Mouse (Mus musculus): ENCODE measurements at regions not wholly inside any gene's neighbourhood (a gene's known extent, or its start where the extent isn't known, plus 50 kb on each side); places are given as distances from the start of the nearest gene placed in this dataset.

GRCm38 (mm10) chr1:92733732-92734131, 85.1 kb upstream of the Otos start:
- ATAC-seq (replicated peaks; ENCODE audit: low FRiP score, poor library complexity, severe bottlenecking), result no peak

GRCm38 (mm10) chr1:92731353-92732282, 83.0 kb upstream of the Otos start:
- ATAC-seq (replicated peaks; ENCODE audit: low FRiP score, poor library complexity, severe bottlenecking), result no peak

GRCm38 (mm10) chr1:92730576-92730975, 81.9 kb upstream of the Otos start:
- no peak for ATAC-seq (replicated peaks; ENCODE audit: low FRiP score, poor library complexity, severe bottlenecking)

- ATAC-seq (replicated peaks; ENCODE audit: low FRiP score, poor library complexity, severe bottlenecking), result no peak
Observed at GRCm38 (mm10) chr1:92727961-92728360, 79.3 kb upstream of the Otos start.

GRCm38 (mm10) chr1:92727371-92727770, 78.7 kb upstream of the Otos start:
- ATAC-seq (replicated peaks; ENCODE audit: low FRiP score, poor library complexity, severe bottlenecking), result no peak

GRCm38 (mm10) chr1:92726341-92726740, 77.7 kb upstream of the Otos start:
- no peak for ATAC-seq (replicated peaks; ENCODE audit: low FRiP score, poor library complexity, severe bottlenecking)

- ATAC-seq (replicated peaks; ENCODE audit: low FRiP score, poor library complexity, severe bottlenecking), result no peak
Observed at GRCm38 (mm10) chr1:92724135-92724534, 75.5 kb upstream of the Otos start.

GRCm38 (mm10) chr1:92720567-92720966, 71.9 kb upstream of the Otos start:
- no peak for ATAC-seq (replicated peaks; ENCODE audit: low FRiP score, poor library complexity, severe bottlenecking)

GRCm38 (mm10) chr1:92719864-92720263, 71.2 kb upstream of the Otos start:
- ATAC-seq (replicated peaks; ENCODE audit: low FRiP score, poor library complexity, severe bottlenecking), result no peak

GRCm38 (mm10) chr1:92718108-92718507, 69.5 kb upstream of the Otos start:
- ATAC-seq (replicated peaks; ENCODE audit: low FRiP score, poor library complexity, severe bottlenecking), result no peak

- no peak for ATAC-seq (replicated peaks; ENCODE audit: low FRiP score, poor library complexity, severe bottlenecking)
Observed at GRCm38 (mm10) chr1:92714725-92715324, 66.2 kb upstream of the Otos start.

- ATAC-seq (replicated peaks; ENCODE audit: low FRiP score, poor library complexity, severe bottlenecking), result no peak
Observed at GRCm38 (mm10) chr1:92712366-92712765, 63.7 kb upstream of the Otos start.

- no peak for ATAC-seq (replicated peaks; ENCODE audit: low FRiP score, poor library complexity, severe bottlenecking)
Observed at GRCm38 (mm10) chr1:92710321-92710839, 61.7 kb upstream of the Otos start.

- ATAC-seq (replicated peaks; ENCODE audit: low FRiP score, poor library complexity, severe bottlenecking), result no peak
Observed at GRCm38 (mm10) chr1:92709190-92709850, 60.7 kb upstream of the Otos start.

- no peak for ATAC-seq (replicated peaks; ENCODE audit: low FRiP score, poor library complexity, severe bottlenecking)
Observed at GRCm38 (mm10) chr1:92707917-92708897, 59.6 kb upstream of the Otos start.

- no peak for ATAC-seq (replicated peaks; ENCODE audit: low FRiP score, poor library complexity, severe bottlenecking)
Observed at GRCm38 (mm10) chr1:92707441-92707840, 58.8 kb upstream of the Otos start.

GRCm38 (mm10) chr1:92703903-92704302, 55.3 kb upstream of the Otos start:
- ATAC-seq (replicated peaks; ENCODE audit: low FRiP score, poor library complexity, severe bottlenecking), result no peak

GRCm38 (mm10) chr1:92703270-92703669, 54.6 kb upstream of the Otos start:
- no peak for ATAC-seq (replicated peaks; ENCODE audit: low FRiP score, poor library complexity, severe bottlenecking)

GRCm38 (mm10) chr1:92700107-92700506, 51.5 kb upstream of the Otos start:
- no peak for ATAC-seq (replicated peaks; ENCODE audit: low FRiP score, poor library complexity, severe bottlenecking)
